In genomic region chr7:81475221-81475620, GRCm38 (mm10) we compare ENCODE assay signal across 30 mouse cellular contexts. TPM values are rescaled to one million over a fixed set of nuclear protein-coding genes. Genes with fewer than 3 reads are reported as not detected.
A peak's percentile ranks its signal among the peaks of the same experiment; 100 is the strongest.
DNase-seq lines count a peak whose midpoint lies in the region; ATAC-seq and TF ChIP-seq lines count a peak whose summit lies in the region.
"Had no signal": no experiment of that assay in that cellular context is flagged by ENCODE, and none has a peak within 500 bp of the region (broad histone marks: within the 10 kb centered on the region; RNA-seq: fewer than 3 reads in every experiment).

No protein-coding gene starts in this region.

- H3K27ac ChIP-seq in forebrain, postnatal 0 days (ENCODE audit: low read depth, low read length) = no peak overlapping the region
- H3K27ac ChIP-seq in forebrain, embryonic 12.5 days = no peak overlapping the region
- peak overlapping the region; percentile 43; the same call in 1 of the 2 replicates for H3K27ac ChIP-seq in layer of hippocampus, adult 2 months
- H3K27ac ChIP-seq: embryonic facial prominence, embryonic 15.5 days; forebrain, embryonic 15.5 days; hindbrain, embryonic 13.5 days; kidney, embryonic 15.5 days; liver, embryonic 15.5 days; lung, embryonic 15.5 days; midbrain, embryonic 13.5 days had no signal

- ATAC-seq in forebrain, postnatal 0 days = peak; percentile 35; the same call in 1 of the 2 replicates
- no peak for ATAC-seq in forebrain, embryonic 12.5 days (ENCODE audit: low FRiP score)
- ATAC-seq: forebrain, embryonic 15.5 days; midbrain, embryonic 13.5 days had no signal

- WGBS in forebrain, postnatal 0 days = 83% methylated on average over 3 of the region's 3 CpGs
- WGBS in forebrain, embryonic 12.5 days = 80% methylated on average over 3 of the region's 3 CpGs

- H3K9me3 ChIP-seq in forebrain, postnatal 0 days (ENCODE audit: low read length) = no peaks in the 10 kb centered on the region
- no peaks in the 10 kb centered on the region for H3K9me3 ChIP-seq in forebrain, embryonic 12.5 days
- H3K9me3 ChIP-seq: embryonic facial prominence, embryonic 15.5 days; forebrain, embryonic 15.5 days; hindbrain, embryonic 13.5 days; kidney, embryonic 15.5 days; liver, embryonic 15.5 days; lung, embryonic 15.5 days; megakaryocyte, embryonic 14.5 days; midbrain, embryonic 13.5 days had no signal

- peaks cover 53% of the 10 kb centered on the region for H3K36me3 ChIP-seq in forebrain, postnatal 0 days (ENCODE audit: insufficient read depth)
- H3K36me3 ChIP-seq in forebrain, embryonic 12.5 days (replicated peaks) = peaks cover 18% of the 10 kb centered on the region
- H3K36me3 ChIP-seq: embryonic facial prominence, embryonic 15.5 days; kidney, embryonic 15.5 days; liver, embryonic 15.5 days; lung, embryonic 15.5 days had no signal

- H3K4me1 ChIP-seq in forebrain, postnatal 0 days (ENCODE audit: insufficient read depth) = no peaks in the 10 kb centered on the region
- peaks cover 8% of the 10 kb centered on the region for H3K4me1 ChIP-seq in forebrain, embryonic 12.5 days
- H3K4me1 ChIP-seq: forebrain, embryonic 15.5 days; liver, embryonic 15.5 days; lung, embryonic 15.5 days; megakaryocyte, embryonic 14.5 days had no signal

- no peak overlapping the region for H3K9ac ChIP-seq in forebrain, postnatal 0 days
- H3K9ac ChIP-seq in forebrain, embryonic 12.5 days = no peak overlapping the region
- H3K9ac ChIP-seq: embryonic facial prominence, embryonic 15.5 days; forebrain, embryonic 15.5 days; hindbrain, embryonic 13.5 days; kidney, embryonic 15.5 days; liver, embryonic 15.5 days; lung, embryonic 15.5 days; midbrain, embryonic 13.5 days had no signal

- no peak overlapping the region for H3K4me3 ChIP-seq in forebrain, postnatal 0 days (ENCODE audit: low read depth, low read length)
- no peak overlapping the region for H3K4me3 ChIP-seq in forebrain, embryonic 12.5 days (replicated peaks)
- H3K4me3 ChIP-seq in layer of hippocampus, adult 2 months = no peak overlapping the region
- H3K4me3 ChIP-seq: embryonic facial prominence, embryonic 15.5 days; forebrain, embryonic 15.5 days; hindbrain, embryonic 13.5 days; kidney, embryonic 15.5 days; liver, embryonic 15.5 days; lung, embryonic 15.5 days; megakaryocyte, embryonic 14.5 days; midbrain, embryonic 13.5 days had no signal

- H3K4me2 ChIP-seq in forebrain, postnatal 0 days (ENCODE audit: low read depth) = no peak overlapping the region
- no peak overlapping the region for H3K4me2 ChIP-seq in forebrain, embryonic 12.5 days
- H3K4me2 ChIP-seq: embryonic facial prominence, embryonic 15.5 days; forebrain, embryonic 15.5 days; hindbrain, embryonic 13.5 days; kidney, embryonic 15.5 days; liver, embryonic 15.5 days; lung, embryonic 15.5 days; midbrain, embryonic 13.5 days had no signal

- TF ChIP-seq CTCF in forebrain, postnatal 0 days (IDR thresholded peaks at IDR 0.05; ENCODE audit: low read depth) = no peak
- TF ChIP-seq CTCF in layer of hippocampus, adult 2 months (conservative IDR thresholded peaks at IDR 0.05) = no peak

- no peaks in the 10 kb centered on the region for H3K27me3 ChIP-seq in forebrain, postnatal 0 days (ENCODE audit: insufficient read depth, low read length)
- H3K27me3 ChIP-seq in forebrain, embryonic 12.5 days = peaks cover 37% of the 10 kb centered on the region

- no peak for DNase-seq in forebrain, postnatal 0 days
- no peak for DNase-seq in layer of hippocampus, adult 2 months (ENCODE audit: low spot score in 2 of 2)
- DNase-seq in layer of hippocampus, postnatal 14 days (ENCODE audit: low spot score in 2 of 2) = no peak
- peak; percentile 36 to 57 for DNase-seq in right cerebral cortex, adult 2 months (ENCODE audit: low spot score in 2 of 2)
- DNase-seq in right cerebral cortex, postnatal 14 days = no peak
- DNase-seq in ovary, postnatal 14 days (ENCODE audit: low spot score) = no peak
- DNase-seq: adrenal gland, postnatal 14 days; cerebellum, adult 8-10 months; cerebellum, postnatal 36 days; embryo, embryonic 11 days; kidney, adult 11 months; liver; lung, postnatal 36 days; thymus, postnatal 25 days had no signal

RNA-seq across cellular contexts. Expression of gene Ap3b2, which starts 18.5 kb away (rescaled TPM):
- 165 and 180 TPM in 2 replicates for total RNA-seq in forebrain, postnatal 0 days (2014; rRNA removed)
- 94.9 and 107 TPM in 2 replicates for polyA plus RNA-seq in forebrain, postnatal 0 days (2015; fragmentation: Nextera tagmentation; extraction: Ambion mirVana)
- 52.0 and 60.1 TPM in 2 replicates for polyA plus RNA-seq in forebrain, embryonic 12.5 days (2016; fragmentation: Nextera tagmentation; extraction: Ambion mirVana)
- 100 to 1,000 TPM; 162 to 180 TPM for total RNA-seq in layer of hippocampus, adult 2 months (2021)
- total RNA-seq in layer of hippocampus, postnatal 14 days (2021) = 100 to 1,000 TPM; 151 to 159 TPM
- total RNA-seq: heart, adult 8-10 months; heart, postnatal 25 days had no signal
- polyA plus RNA-seq: spleen, adult 2 months had no signal

RNA-seq across cellular contexts. Expression of gene Cpeb1, which starts 20.0 kb away (rescaled TPM):
- total RNA-seq in forebrain, postnatal 0 days (2014; rRNA removed) = 5.2 and 6.7 TPM in 2 replicates
- polyA plus RNA-seq in forebrain, postnatal 0 days (2015; fragmentation: Nextera tagmentation; extraction: Ambion mirVana) = 2.2 and 5.1 TPM in 2 replicates
- polyA plus RNA-seq in forebrain, embryonic 12.5 days (2016; fragmentation: Nextera tagmentation; extraction: Ambion mirVana) = 1.5 and 1.8 TPM in 2 replicates
- total RNA-seq in layer of hippocampus, adult 2 months (2021) = 100 to 1,000 TPM; 117 to 123 TPM
- 10 to 100 TPM; 66.2 to 72.0 TPM for total RNA-seq in layer of hippocampus, postnatal 14 days (2021)

RNA-seq across cellular contexts. Expression of gene BC048679, which starts 22.9 kb away (rescaled TPM):
- total RNA-seq in forebrain, postnatal 0 days (2014; rRNA removed) = not detected in 2 replicates
- not detected in 2 replicates for polyA plus RNA-seq in forebrain, postnatal 0 days (2015; fragmentation: Nextera tagmentation; extraction: Ambion mirVana)
- not detected in 2 replicates for polyA plus RNA-seq in forebrain, embryonic 12.5 days (2016; fragmentation: Nextera tagmentation; extraction: Ambion mirVana)
- total RNA-seq in layer of hippocampus, adult 2 months (2021) = not detected
- not detected for total RNA-seq in layer of hippocampus, postnatal 14 days (2021)
- total RNA-seq: adrenal gland, postnatal 14 days; heart, postnatal 25 days; left cerebral cortex, postnatal 14 days had no signal
- polyA plus RNA-seq: brain, embryonic 14.5 days; embryonic facial prominence, embryonic 15.5 days; forebrain, embryonic 15.5 days; heart, embryonic 14.5 days; hindbrain, embryonic 13.5 days; kidney, embryonic 15.5 days; liver, embryonic 15.5 days; lung, embryonic 15.5 days; midbrain, embryonic 13.5 days; neural tube, embryonic 11.5 days; spleen, adult 2 months had no signal

Comparison
In these comparisons a context has a peak if more than half of its experiments do, and no peak if none do; other contexts are left out.
1. DNase-seq: peak in right cerebral cortex, adult 2 months (2 of 2); none in forebrain, postnatal 0 days (single experiment), layer of hippocampus, adult 2 months (0 of 2), layer of hippocampus, postnatal 14 days (0 of 2), right cerebral cortex, postnatal 14 days (single experiment) and ovary, postnatal 14 days (single experiment).